Mouse (Mus musculus) pancreas, adult 10 weeks (tissue): ENCODE results near the gene Hs6st3. TPM values are rescaled to one million over a fixed set of nuclear protein-coding genes. Genes with fewer than 3 reads are reported as not detected.

ENCODE experiments used
- polyA plus RNA-seq: library from polyadenylated mRNA; stranded (reverse); fragments of 350-450 nt; fragmentation: Illumina TruSeq; extraction: RNeasy Lipid Tissue Mini Kit (QIAGEN cat#74804); gene quantifications from one replicate; pipeline ENCODE4 v1.2.3, GENCODE M21; 2015; ENCODE audit warnings: low read depth, low replicate concordance; ENCODE audit not compliant: insufficient read depth

The Hs6st3 gene
- not detected for polyA plus RNA-seq

DNA sequence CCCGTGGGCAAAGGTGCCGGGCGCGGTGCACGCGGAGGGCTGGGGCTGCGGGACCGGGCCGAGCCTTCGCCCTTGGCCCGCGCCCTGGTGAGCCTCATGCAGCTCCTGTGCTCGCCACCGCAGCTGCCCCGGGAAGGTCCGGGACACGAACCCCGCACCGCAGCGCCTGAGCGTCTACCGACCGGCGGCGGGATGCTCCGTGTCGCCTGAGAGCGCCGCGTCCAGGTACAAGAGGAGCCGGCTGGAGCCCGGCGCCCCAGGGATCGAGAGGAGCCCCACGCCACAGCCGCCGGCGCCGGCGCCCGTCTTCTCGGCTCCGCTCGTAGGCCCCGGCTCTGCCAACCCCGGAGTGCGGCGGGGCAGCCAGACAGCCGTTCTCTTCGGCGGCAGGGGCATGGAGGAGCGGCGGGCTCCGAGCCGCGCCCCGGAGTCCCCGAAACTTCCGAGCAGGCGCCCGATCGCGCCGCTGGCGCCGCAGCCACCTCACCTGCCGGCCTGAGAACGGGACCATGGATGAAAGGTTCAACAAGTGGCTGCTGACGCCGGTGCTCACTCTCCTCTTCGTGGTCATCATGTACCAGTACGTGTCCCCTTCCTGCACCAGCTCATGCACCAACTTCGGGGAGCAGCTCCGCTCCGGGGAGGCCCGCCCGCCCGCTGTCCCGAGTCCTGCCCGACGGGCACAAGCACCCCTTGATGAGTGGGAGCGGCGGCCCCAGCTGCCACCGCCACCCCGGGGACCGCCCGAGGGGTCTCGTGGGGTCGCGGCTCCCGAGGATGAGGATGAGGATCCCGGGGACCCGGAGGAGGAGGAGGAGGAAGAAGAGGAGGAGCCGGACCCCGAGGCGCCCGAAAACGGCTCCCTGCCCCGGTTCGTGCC is at the start of gene Hs6st3:
Gene Hs6st3 (plus strand): TSS at position 436 of the 880 bp plus-strand sequence.

DNA sequence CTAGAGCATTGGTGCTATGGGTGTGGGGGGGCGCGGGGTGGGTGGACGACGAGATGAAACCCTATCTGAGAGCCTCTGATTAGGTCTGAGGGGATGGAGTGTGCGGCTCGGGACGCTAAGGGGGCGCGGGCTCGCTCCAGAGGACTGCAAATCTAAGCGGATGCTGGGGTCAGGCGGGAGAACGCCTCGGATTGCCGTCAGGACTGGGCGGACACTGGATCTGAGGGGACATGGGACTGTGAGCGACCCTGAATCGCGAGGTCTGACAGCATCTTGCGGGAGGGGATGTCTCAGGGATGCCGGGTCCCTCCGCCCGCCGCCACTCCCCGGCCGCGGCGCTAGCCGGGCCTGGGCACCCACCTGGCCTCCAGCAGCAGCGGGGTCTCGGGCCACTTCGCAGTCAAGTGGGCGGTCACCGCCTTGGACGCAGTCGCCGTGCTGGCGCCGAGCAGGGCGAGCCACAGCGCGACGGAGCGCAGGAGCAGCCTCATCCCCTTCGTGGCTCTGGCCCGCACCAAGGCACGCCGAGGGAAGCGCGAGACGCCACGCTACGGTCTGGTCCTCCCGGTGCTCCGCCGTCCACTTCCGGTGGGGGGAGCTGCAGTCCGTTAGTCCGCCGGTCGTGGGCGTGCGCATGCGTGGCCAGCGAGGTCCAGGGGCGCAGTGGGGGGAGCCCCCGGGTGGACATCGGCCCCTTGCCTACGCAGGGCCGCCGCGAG is 39.1 kb upstream of the Hs6st3 start, which contains the start of gene Uggt2:
Gene Uggt2 (minus strand): TSS at position 580 of the 719 bp plus-strand sequence.

Other genes starting within 250 kb of the Hs6st3 start
- gene Dzip1, start 212.9 kb upstream of the Hs6st3 start, polyA plus RNA-seq, result 2.1 TPM
- gene Dnajc3, start 200.4 kb upstream of the Hs6st3 start, polyA plus RNA-seq, result 36.5 TPM
- gene Uggt2, start 38.9 kb upstream of the Hs6st3 start, polyA plus RNA-seq, result 3.2 TPM